Mouse (Mus musculus) kidney, adult 2 months (tissue): ENCODE data around the gene Pdxk.

Source experiments
- CTCF ChIP-seq: fragments of 200-500 bp; conservative IDR thresholded peaks from 2 replicates; pipeline ENCODE4 v1.5.1; 2011; ENCODE audit warnings: low read depth, mild to moderate bottlenecking, control low read depth, low read length, moderate library complexity, mixed read lengths; ENCODE audit not compliant: insufficient read depth, insufficient read length
- POLR2A ChIP-seq: fragments of 200-500 bp; IDR thresholded peaks from one replicate; pipeline ENCODE4 v1.6.1; 2011; ENCODE audit warnings: low read depth, low read length, control low read depth

GRCm38 (mm10) chr10:78420929-78421328 is 43.8 kb downstream of the Pdxk start:
- TF ChIP-seq POLR2A (no peak), CTCF (no peak)
